Mouse (Mus musculus) intestine, embryonic 15.5 days (tissue): ENCODE data around the gene Nkx6-1. TPM values are rescaled to one million over a fixed set of nuclear protein-coding genes. Genes with fewer than 3 reads are reported as not detected.
A peak's percentile ranks its signal among the peaks of the same experiment; 100 is the strongest.

ENCODE experiments used
- ATAC-seq: fragments of 200-750 bp; cut with Nextera tagmentation; 2 replicates; pipeline ENCODE4 v1.8.0; 2017; ENCODE audit warnings: moderate TSS enrichment, moderate library complexity
- H3K27ac ChIP-seq: fragments of 300-500 bp; sonication (generic); 2 replicates; pipeline ENCODE4 v1.5.1; 2015; ENCODE audit warnings: mild to moderate bottlenecking, inconsistent platforms
- H3K27me3 ChIP-seq: fragments of 300-500 bp; sonication (generic); replicated peaks from 2 replicates; pipeline ENCODE4 v1.6.1; 2015; ENCODE audit warnings: inconsistent platforms
- H3K36me3 ChIP-seq: fragments of 300-500 bp; sonication (generic); 2 replicates; pipeline ENCODE4 v1.6.1; 2015; ENCODE audit warnings: inconsistent platforms
- H3K4me1 ChIP-seq: fragments of 300-500 bp; sonication (generic); replicated peaks from 2 replicates; pipeline ENCODE4 v1.6.1; 2015; ENCODE audit warnings: inconsistent platforms
- H3K4me2 ChIP-seq: fragments of 300-500 bp; sonication (generic); replicated peaks from 2 replicates; pipeline ENCODE4 v1.6.1; 2015; ENCODE audit warnings: mild to moderate bottlenecking, inconsistent platforms
- H3K4me3 ChIP-seq: fragments of 300-500 bp; sonication (generic); replicated peaks from 2 replicates; pipeline ENCODE4 v1.5.1; 2015; ENCODE audit warnings: inconsistent platforms
- H3K9ac ChIP-seq: fragments of 300-500 bp; sonication (generic); 2 replicates; pipeline ENCODE4 v1.6.1; 2015; ENCODE audit warnings: inconsistent platforms
- H3K9me3 ChIP-seq: fragments of 300-500 bp; sonication (generic); 2 replicates; pipeline ENCODE4 v1.6.1; 2016; ENCODE audit warnings: inconsistent platforms
- WGBS: fragments of 180-500 bp; shearing (Covaris S2); methylation state at CpG from one replicate; pipeline ENCODE4 v1.1.7; 2015; 5-methylcytosine and 5-hydroxymethylcytosine counted together
- polyA plus RNA-seq: library from polyadenylated mRNA; unstranded; fragments of >200 nt; fragmentation: Nextera tagmentation; extraction: Ambion mirVana; gene quantifications from 2 replicates; pipeline ENCODE4 v1.2.1, GENCODE M21; 2015

Gene Nkx6-1
- polyA plus RNA-seq, 1 experiment from 2014 or later = 1.5 TPM

DNA sequence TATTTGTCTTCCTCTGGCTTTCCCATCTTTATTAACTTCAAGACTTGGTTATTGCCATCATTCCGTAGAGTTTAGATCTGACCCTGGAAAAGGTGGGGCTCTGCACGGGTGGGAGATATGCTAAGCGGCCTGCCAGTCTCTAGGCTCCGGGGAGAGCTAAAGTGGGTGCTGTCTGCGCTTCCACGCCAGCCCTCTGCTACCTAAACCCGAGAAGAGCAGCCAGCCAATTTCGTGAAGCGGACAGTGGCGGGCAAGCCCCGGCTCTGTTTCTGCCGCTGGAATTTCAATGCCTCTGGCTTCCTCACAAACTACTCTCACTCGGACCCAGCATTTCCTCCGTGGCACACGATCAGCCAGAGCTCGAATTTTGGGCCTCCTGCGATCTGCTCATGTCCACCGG lies 1.9 kb upstream of the Nkx6-1 start:
- H3K9me3 ChIP-seq = no peaks in the 10 kb centered on the region
- WGBS = 1% methylated on average over 18 of the region's 18 CpGs
- no peak overlapping the region for H3K4me3 ChIP-seq
- no peak overlapping the region for H3K9ac ChIP-seq
- peaks cover 21% of the 10 kb centered on the region for H3K4me1 ChIP-seq
- no peaks in the 10 kb centered on the region for H3K36me3 ChIP-seq
- peaks cover 74% of the 10 kb centered on the region for H3K27me3 ChIP-seq
- no peak overlapping the region for H3K27ac ChIP-seq
- no peak overlapping the region for H3K4me2 ChIP-seq
- no peak for ATAC-seq

DNA sequence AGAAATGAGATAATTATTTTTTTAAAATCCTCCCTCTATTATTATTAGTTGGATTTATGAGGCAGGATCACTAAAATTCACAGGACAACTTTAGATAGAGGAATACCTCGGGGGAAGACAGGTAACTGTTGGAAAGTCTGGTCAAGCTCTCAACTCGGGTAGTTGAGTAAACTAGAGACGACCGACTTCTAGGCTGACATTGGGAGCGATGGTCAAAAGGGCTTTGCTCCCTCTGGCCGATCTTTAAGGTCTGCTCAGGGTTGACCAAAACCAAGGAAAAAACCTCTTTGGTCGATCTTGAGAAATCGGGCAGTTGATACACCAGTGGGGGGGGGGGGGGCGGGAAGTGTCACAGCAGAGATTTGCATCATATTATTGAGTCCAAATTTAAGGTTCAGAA lies 1.3 kb upstream of the Nkx6-1 start:
- Histone ChIP-seq H3K4me1 (peaks cover 21% of the 10 kb centered on the region), H3K9ac (no peak overlapping the region), H3K4me3 (no peak overlapping the region), H3K36me3 (no peaks in the 10 kb centered on the region), H3K4me2 (no peak overlapping the region), H3K9me3 (no peaks in the 10 kb centered on the region), H3K27ac (no peak overlapping the region), H3K27me3 (peaks cover 79% of the 10 kb centered on the region)
- no peak for ATAC-seq
- WGBS = 3% methylated on average over 9 of the region's 9 CpGs

DNA sequence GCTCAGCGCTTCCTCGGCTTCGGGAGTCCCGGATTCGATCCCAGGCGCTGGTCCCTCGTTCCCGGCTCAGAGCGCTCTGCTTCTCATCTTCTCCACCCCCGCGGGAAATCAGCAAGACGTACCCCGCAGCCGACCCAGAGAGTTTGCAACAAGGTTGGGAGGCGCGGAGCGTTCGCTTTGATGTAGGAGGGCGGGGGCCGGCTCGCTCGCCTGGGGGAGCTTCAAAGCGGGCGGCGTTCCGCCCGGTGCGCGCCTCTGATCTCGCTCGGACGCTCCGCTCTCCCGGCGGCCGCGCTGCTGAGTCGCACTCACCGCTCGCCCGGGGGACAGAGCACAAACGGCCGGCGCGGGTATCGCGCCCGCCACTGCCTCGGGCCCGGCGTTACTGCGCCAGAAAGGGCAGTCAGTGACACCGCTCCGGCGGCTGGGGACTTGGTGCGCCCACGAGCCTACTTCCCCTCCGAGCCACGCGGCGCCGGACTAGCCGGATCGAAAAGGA lies 324 bp downstream of the Nkx6-1 start:
- peak overlapping the region; percentile 77 for H3K4me2 ChIP-seq
- H3K27me3 ChIP-seq = peaks cover 86% of the 10 kb centered on the region
- peak; percentile 21; the same call in 1 of the 2 replicates for ATAC-seq
- no peaks in the 10 kb centered on the region for H3K9me3 ChIP-seq
- under 1% methylated on average over 64 of the region's 64 CpGs for WGBS
- no peaks in the 10 kb centered on the region for H3K36me3 ChIP-seq
- H3K9ac ChIP-seq = 0 out of 2 replicates have a peak overlapping the region, but pooled peaks have one; percentile 30
- H3K4me1 ChIP-seq = peaks cover 21% of the 10 kb centered on the region
- peak overlapping the region; percentile 37 for H3K4me3 ChIP-seq
- no peak overlapping the region for H3K27ac ChIP-seq

DNA sequence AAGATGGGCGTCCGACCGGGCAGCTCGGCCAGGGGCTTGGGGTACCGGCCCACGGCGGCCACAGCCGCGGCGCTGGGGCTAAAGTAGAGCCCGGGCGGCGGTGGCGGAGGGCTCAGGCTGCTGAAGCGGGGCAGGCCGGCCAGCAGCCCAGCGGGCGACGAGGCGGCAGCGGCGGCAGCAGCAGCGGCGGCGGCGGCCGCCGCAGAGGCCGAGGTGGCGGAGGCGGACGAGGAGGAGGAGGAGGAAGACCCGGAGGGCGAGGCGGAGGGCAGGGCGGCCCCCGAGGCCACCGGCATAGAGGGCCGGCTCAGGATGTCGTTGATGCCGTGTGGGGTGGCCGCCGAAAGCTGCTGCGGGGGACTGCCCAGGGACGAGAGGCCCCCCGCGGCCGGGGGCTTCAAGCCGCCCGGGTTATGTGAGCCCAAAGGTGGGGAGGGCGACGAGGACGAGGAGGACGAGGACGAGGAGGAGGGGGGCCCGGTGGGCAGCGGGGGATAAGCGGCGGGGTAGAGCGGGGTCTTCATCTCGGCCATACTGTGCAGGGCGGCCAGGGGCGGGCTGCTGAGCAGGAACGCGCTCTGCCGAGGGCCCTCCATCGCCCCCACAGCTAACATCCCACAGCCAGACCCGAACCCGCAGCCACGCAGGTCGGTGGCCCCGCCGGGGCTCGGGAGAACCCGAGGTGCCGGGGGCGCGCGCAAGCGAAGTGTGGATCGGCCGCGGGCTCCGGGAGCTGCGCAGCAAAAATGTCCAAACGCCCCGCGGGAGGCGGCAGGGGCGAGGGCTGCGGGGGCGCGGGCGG lies 974 bp downstream of the Nkx6-1 start:
- H3K9ac ChIP-seq = peak overlapping the region; percentile 21
- WGBS = under 1% methylated on average over 82 of the region's 94 CpGs
- H3K36me3 ChIP-seq = no peaks in the 10 kb centered on the region
- no peak overlapping the region for H3K27ac ChIP-seq
- peaks cover 24% of the 10 kb centered on the region for H3K4me1 ChIP-seq
- H3K27me3 ChIP-seq = peaks cover 88% of the 10 kb centered on the region
- ATAC-seq = no peak
- H3K4me3 ChIP-seq = peak overlapping the region; percentile 37
- no peaks in the 10 kb centered on the region for H3K9me3 ChIP-seq
- peak overlapping the region; percentile 77 for H3K4me2 ChIP-seq

DNA sequence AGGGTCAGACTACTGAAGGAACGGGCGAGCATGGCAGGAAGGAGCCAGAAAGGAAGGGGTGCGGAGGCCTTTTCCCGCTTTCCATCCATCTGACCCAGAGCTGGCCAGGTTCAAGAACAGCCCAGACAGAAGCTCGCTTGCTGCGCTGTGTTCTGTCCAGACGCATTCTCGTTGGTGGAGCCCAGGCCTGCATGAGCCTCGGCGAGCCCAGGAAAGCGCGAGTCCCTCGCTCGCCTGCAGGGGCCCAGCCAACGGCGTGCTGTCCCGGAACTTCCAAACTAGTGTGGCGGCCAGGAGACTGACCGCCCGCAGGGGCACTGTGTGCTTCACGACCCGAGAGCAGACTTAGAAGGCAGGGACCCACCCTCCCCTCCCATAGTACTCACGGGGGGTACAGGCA lies 1.6 kb downstream of the Nkx6-1 start:
- peak; percentile 59 for ATAC-seq
- 0% methylated on average over 23 of the region's 23 CpGs for WGBS
- Histone ChIP-seq H3K4me2 (peak overlapping the region; percentile 77), H3K4me3 (peak overlapping the region; percentile 37), H3K27me3 (peaks cover 84% of the 10 kb centered on the region), H3K36me3 (no peaks in the 10 kb centered on the region), H3K4me1 (peaks cover 24% of the 10 kb centered on the region), H3K9ac (peak overlapping the region; percentile 21), H3K27ac (no peak overlapping the region), H3K9me3 (no peaks in the 10 kb centered on the region)

DNA sequence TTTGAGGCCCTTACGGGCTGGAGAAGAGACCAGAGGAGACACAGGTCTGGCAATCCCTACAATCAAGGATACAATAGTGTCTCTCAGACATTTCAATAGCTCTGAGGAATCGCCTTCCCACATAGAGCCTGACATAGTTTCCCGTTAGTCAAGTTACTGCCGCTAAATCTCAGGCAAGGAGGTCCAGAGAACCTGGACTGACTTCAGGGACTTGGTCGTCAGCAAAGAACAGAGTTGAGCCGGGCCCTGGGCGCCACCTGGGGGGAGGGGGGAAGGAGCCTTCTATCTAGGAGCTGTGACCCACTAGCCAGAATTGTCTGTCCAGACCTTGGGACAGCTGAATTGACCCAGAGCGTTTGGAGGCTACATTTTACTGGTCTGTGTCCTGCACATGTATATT lies 2.3 kb downstream of the Nkx6-1 start:
- no peak overlapping the region for H3K4me2 ChIP-seq
- no peaks in the 10 kb centered on the region for H3K36me3 ChIP-seq
- H3K27me3 ChIP-seq = peaks cover 82% of the 10 kb centered on the region
- no peak for ATAC-seq
- H3K27ac ChIP-seq = no peak overlapping the region
- no peaks in the 10 kb centered on the region for H3K9me3 ChIP-seq
- H3K4me3 ChIP-seq = no peak overlapping the region
- no peak overlapping the region for H3K9ac ChIP-seq
- peaks cover 24% of the 10 kb centered on the region for H3K4me1 ChIP-seq
- 2% methylated on average over 8 of the region's 8 CpGs for WGBS

DNA sequence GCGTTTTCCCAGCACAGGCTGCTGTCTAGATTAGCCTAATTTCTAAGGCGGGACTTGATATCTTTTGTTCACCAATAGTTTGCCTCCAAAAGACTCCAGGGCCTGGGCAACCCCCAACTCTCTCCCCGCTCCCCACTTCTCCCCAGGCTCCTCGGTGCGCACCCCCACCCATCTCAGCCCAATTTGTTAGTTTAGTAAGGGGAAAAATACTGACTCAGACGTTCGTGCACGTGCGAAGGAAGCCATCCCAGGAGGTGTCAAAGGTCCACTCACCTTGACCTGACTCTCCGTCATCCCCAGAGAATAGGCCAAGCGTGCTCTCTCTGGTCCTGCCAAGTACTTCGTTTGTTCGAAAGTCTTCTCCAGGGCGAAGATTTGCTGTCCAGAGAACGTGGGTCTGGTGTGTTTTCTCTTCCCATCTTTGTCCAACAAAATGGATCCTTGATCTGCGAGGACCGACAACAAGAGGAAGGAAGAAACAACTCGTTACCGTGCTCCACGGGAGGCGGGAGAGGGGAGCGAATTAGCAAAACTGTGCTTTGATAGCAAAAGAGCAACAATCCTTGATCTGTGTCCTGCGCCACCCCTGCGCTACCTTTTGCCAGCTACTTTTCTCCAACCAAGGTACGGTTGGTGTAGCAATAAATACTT lies 3.1 kb downstream of the Nkx6-1 start:
- H3K4me3 ChIP-seq = no peak overlapping the region
- no peaks in the 10 kb centered on the region for H3K36me3 ChIP-seq
- no peak for ATAC-seq
- H3K27ac ChIP-seq = no peak overlapping the region
- H3K27me3 ChIP-seq = peaks cover 82% of the 10 kb centered on the region
- H3K9ac ChIP-seq = no peak overlapping the region
- WGBS = 3% methylated on average over 25 of the region's 25 CpGs
- peaks cover 24% of the 10 kb centered on the region for H3K4me1 ChIP-seq
- H3K4me2 ChIP-seq = no peak overlapping the region
- H3K9me3 ChIP-seq = no peaks in the 10 kb centered on the region

DNA sequence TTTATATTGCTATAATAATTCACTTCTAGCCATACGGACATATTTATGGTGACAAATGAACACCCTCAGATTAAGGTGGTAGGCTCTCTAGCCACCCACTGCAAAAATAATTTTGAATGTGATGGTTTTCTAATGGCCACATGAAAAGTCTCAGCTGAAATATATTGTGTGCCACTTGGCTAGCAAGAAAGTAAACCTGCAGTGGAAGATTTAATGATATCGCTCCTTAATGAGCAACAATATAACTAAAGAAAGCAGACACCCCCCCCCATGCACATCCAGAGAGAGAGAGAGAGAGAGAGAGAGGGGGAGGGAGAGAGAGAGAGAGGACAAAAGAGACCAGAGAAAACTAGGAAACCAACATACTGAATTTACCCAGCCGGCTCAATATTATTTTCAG lies 4.1 kb downstream of the Nkx6-1 start:
- Histone ChIP-seq H3K27ac (no peak overlapping the region), H3K4me3 (no peak overlapping the region), H3K9ac (no peak overlapping the region), H3K36me3 (no peaks in the 10 kb centered on the region), H3K9me3 (no peaks in the 10 kb centered on the region), H3K27me3 (peaks cover 85% of the 10 kb centered on the region), H3K4me1 (peaks cover 24% of the 10 kb centered on the region), H3K4me2 (no peak overlapping the region)
- ATAC-seq = no peak
- 5% methylated on average over 3 of the region's 3 CpGs for WGBS

DNA sequence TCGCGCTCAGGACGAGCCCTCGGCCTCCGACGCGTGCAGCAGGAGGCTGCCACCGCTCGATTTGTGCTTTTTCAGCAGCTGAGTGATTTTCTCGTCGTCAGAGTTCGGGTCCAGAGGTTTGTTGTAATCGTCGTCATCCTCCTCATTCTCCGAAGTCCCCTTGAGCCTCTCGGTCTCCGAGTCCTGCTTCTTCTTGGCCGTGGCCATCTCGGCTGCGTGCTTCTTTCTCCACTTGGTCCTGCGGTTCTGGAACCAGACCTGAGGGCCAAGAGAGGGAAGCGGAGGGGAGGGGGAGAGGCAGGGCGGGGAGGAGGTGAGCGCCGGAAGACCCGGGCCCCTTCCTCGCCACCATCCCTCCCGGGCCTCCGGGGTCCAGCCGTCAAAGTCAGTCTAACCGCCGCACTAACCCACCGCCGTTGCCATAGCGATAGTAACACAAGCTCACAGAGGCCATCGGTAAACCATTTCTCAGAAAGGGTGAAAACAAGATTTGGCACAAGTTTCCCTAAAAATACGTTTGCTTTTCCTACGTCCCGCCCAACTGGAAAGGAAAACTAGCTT lies 5.3 kb downstream of the Nkx6-1 start:
- Histone ChIP-seq H3K9ac (no peak overlapping the region), H3K9me3 (no peaks in the 10 kb centered on the region), H3K4me3 (no peak overlapping the region), H3K4me1 (peaks cover 15% of the 10 kb centered on the region), H3K27me3 (peaks cover 83% of the 10 kb centered on the region), H3K27ac (no peak overlapping the region), H3K4me2 (peak overlapping the region; percentile 19; the same call in 1 of the 2 replicates), H3K36me3 (no peaks in the 10 kb centered on the region)
- WGBS = under 1% methylated on average over 39 of the region's 39 CpGs
- ATAC-seq = no peak

DNA sequence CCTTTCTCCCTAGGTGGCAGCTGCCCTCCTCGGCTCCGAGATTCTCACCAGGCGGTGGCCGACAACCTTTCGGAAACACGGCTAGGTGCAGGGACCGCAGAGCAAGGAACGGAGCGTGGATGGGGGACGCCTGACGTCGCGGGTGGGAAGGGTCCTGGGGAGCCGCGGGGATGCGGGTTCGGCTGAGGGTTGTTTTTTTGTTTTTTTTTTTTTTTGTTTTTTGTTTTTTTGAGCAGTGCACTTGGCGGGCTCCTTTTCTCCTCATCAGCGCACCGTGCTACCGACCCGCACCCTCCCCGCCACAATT lies 5.9 kb downstream of the Nkx6-1 start:
- Histone ChIP-seq H3K4me2 (peak overlapping the region; percentile 19; the same call in 1 of the 2 replicates), H3K9ac (no peak overlapping the region), H3K9me3 (no peaks in the 10 kb centered on the region), H3K36me3 (no peaks in the 10 kb centered on the region), H3K4me3 (no peak overlapping the region), H3K27ac (no peak overlapping the region), H3K27me3 (peaks cover 82% of the 10 kb centered on the region), H3K4me1 (peaks cover 10% of the 10 kb centered on the region)
- ATAC-seq = no peak
- under 1% methylated on average over 23 of the region's 23 CpGs for WGBS

DNA sequence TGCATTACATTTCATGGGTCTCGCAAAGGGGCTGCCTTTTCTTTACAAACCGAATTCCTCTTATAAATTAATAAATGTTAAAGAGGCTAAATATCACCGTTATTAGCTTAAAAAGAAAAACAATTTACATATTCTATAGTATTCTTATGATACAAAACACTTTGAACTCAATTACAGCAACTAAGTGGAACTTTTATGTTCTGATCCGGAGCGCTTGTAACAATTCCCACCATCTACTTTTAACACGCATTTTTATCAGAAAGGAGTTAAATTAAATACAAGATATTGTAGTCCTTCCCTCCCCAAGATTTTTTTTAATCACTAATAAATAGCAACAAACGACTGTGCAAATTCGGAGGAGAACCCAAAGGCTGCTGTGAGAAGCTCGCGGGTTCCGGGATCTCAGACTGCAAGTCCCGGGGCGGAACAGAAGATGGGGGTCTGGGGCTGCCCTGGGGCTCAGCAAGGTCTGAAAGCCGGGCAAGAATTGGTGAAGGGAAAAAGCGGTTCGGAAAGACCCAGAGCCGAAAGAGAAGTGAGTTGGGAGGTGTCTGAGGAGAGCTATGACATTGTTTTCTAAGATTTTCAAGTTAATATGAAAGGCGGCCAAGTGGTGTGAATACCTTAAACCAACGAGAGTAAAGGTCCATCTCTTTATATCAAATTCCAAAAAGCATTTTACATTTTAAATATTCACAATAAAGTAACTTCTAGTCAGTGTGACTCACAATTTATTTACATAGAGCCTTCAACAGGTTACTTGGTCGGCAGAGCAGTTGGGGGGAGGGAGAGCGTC lies 6.4 kb downstream of the Nkx6-1 start:
- H3K4me3 ChIP-seq = no peak overlapping the region
- H3K27ac ChIP-seq = no peak overlapping the region
- no peak for ATAC-seq
- no peak overlapping the region for H3K4me2 ChIP-seq
- peaks cover 4% of the 10 kb centered on the region for H3K4me1 ChIP-seq
- peaks cover 82% of the 10 kb centered on the region for H3K27me3 ChIP-seq
- 1% methylated on average over 21 of the region's 21 CpGs for WGBS
- H3K36me3 ChIP-seq = no peaks in the 10 kb centered on the region
- no peaks in the 10 kb centered on the region for H3K9me3 ChIP-seq
- no peak overlapping the region for H3K9ac ChIP-seq

DNA sequence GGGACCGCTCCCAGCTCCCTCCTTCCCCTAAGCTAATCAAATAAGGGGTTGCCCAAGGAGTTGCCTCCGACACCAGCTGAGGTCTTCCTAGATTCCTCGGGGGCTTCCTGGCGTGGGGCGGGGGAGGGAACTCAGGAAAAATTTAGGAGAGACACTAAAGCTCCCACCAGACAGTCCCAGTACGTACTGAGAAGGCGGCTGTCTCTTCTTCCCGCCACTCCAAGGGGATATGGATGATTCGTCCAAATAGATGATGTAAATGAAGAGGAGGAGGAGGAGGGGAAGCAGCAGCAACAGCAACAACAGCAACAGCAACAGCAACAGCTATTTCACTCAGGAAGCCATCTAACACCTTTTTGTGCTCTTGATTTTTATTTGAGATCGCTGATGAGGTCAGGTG lies 7.1 kb downstream of the Nkx6-1 start:
- H3K36me3 ChIP-seq = no peaks in the 10 kb centered on the region
- H3K9me3 ChIP-seq = no peaks in the 10 kb centered on the region
- H3K4me2 ChIP-seq = no peak overlapping the region
- peaks cover 79% of the 10 kb centered on the region for H3K27me3 ChIP-seq
- peaks cover 3% of the 10 kb centered on the region; the same call in 1 of the 2 replicates for H3K4me1 ChIP-seq
- no peak overlapping the region for H3K9ac ChIP-seq
- H3K4me3 ChIP-seq = no peak overlapping the region
- WGBS = 3% methylated on average over 10 of the region's 10 CpGs
- no peak overlapping the region for H3K27ac ChIP-seq
- ATAC-seq = no peak
